Comparison of ENCODE assay signal across 8 mouse cellular contexts in genomic region chr2:79370711-79371312, GRCm38 (mm10).
DNase-seq lines count a peak whose midpoint lies in the region; ATAC-seq lines count a peak whose summit lies in the region.
"Had no signal": no experiment of that assay in that cellular context is flagged by ENCODE, and none has a peak within 500 bp of the region (broad histone marks: within the 10 kb centered on the region; RNA-seq: fewer than 3 reads in every experiment).

No protein-coding gene starts in this region.

- DNase-seq in layer of hippocampus, postnatal 36 days: peak; percentile 16 to 18
- no peak for DNase-seq in layer of hippocampus, postnatal 10 days (ENCODE audit: low spot score in 2 of 2)
- peak; percentile 11 for DNase-seq in ZHBTc4 (ENCODE audit: low read depth, low spot score)
- peak; percentile 49 to 59 for DNase-seq in spleen, postnatal 36 days (ENCODE audit: low spot score in 2 of 2)
- DNase-seq in embryo, embryonic 9.5 days (ENCODE audit: extremely low spot score): no peak
- DNase-seq: adrenal gland, adult 2 months had no signal

- no peaks in the 10 kb centered on the region for H3K36me3 ChIP-seq in heart, embryonic 15.5 days
- no peaks in the 10 kb centered on the region for H3K36me3 ChIP-seq in midbrain, embryonic 13.5 days

- WGBS in heart, embryonic 15.5 days: 71% methylated on average over 9 of the region's 9 CpGs
- 84% methylated on average over 9 of the region's 9 CpGs for WGBS in midbrain, embryonic 13.5 days

- no peaks in the 10 kb centered on the region for H3K27me3 ChIP-seq in heart, embryonic 15.5 days
- no peaks in the 10 kb centered on the region for H3K27me3 ChIP-seq in midbrain, embryonic 13.5 days

- H3K9ac ChIP-seq in heart, embryonic 15.5 days: no peak overlapping the region
- no peak overlapping the region for H3K9ac ChIP-seq in midbrain, embryonic 13.5 days (replicated peaks)

- peak overlapping the region; percentile 22 for H3K4me3 ChIP-seq in heart, embryonic 15.5 days
- H3K4me3 ChIP-seq in midbrain, embryonic 13.5 days (replicated peaks): no peak overlapping the region

- H3K4me2 ChIP-seq in heart, embryonic 15.5 days: peak overlapping the region; percentile 34
- no peak overlapping the region for H3K4me2 ChIP-seq in midbrain, embryonic 13.5 days (replicated peaks)

- no peak for ATAC-seq in heart, embryonic 15.5 days (replicated peaks; ENCODE audit: insufficient number of reproducible peaks, insufficient read depth, low FRiP score, low read depth)
- no peak for ATAC-seq in midbrain, embryonic 13.5 days

- no peaks in the 10 kb centered on the region for H3K4me1 ChIP-seq in heart, embryonic 15.5 days (replicated peaks)
- H3K4me1 ChIP-seq in midbrain, embryonic 13.5 days (replicated peaks): peaks cover 7% of the 10 kb centered on the region

- no peaks in the 10 kb centered on the region for H3K9me3 ChIP-seq in heart, embryonic 15.5 days (replicated peaks)
- H3K9me3 ChIP-seq in midbrain, embryonic 13.5 days: no peaks in the 10 kb centered on the region

- H3K27ac ChIP-seq in heart, embryonic 15.5 days: no peak overlapping the region
- H3K27ac ChIP-seq in midbrain, embryonic 13.5 days: no peak overlapping the region

Comparison
In these comparisons a context has a peak if more than half of its experiments do, and no peak if none do; other contexts are left out.
1. DNase-seq: peak in layer of hippocampus, postnatal 36 days (2 of 2), ZHBTc4 (single experiment) and spleen, postnatal 36 days (2 of 2); none in layer of hippocampus, postnatal 10 days (0 of 2) and embryo, embryonic 9.5 days (single experiment).